Mouse (Mus musculus) intestine, embryonic 16.5 days (tissue): ENCODE results near the gene Sox8. TPM values are rescaled to one million over a fixed set of nuclear protein-coding genes. Genes with fewer than 3 reads are reported as not detected.
A peak's percentile ranks its signal among the peaks of the same experiment; 100 is the strongest.

Experiments used
- ATAC-seq: fragments of 200-750 bp; cut with Nextera tagmentation; 2 replicates; pipeline ENCODE4 v1.8.0; 2017; ENCODE audit warnings: moderate TSS enrichment, moderate library complexity
- H3K27ac ChIP-seq: fragments of 300-500 bp; sonication (generic); 2 replicates; pipeline ENCODE4 v1.5.1; 2014; ENCODE audit warnings: mild to moderate bottlenecking, low read length
- H3K27me3 ChIP-seq: fragments of 300-500 bp; sonication (generic); replicated peaks from 2 replicates; pipeline ENCODE4 v1.6.1; 2014; ENCODE audit warnings: low read length, control low read depth, mixed read lengths; ENCODE audit not compliant: control insufficient read depth, insufficient read depth
- H3K36me3 ChIP-seq: fragments of 300-500 bp; sonication (generic); 2 replicates; pipeline ENCODE4 v1.6.1; 2014; ENCODE audit warnings: low read length, control low read depth; ENCODE audit not compliant: control insufficient read depth, insufficient read depth
- H3K4me1 ChIP-seq: fragments of 300-500 bp; sonication (generic); 2 replicates; pipeline ENCODE4 v1.6.1; 2014; ENCODE audit warnings: low read length, control low read depth, mixed read lengths; ENCODE audit not compliant: control insufficient read depth, insufficient read depth
- H3K4me2 ChIP-seq: fragments of 300-500 bp; sonication (generic); 2 replicates; pipeline ENCODE4 v1.6.1; 2014; ENCODE audit warnings: low read depth, low read length, control low read depth
- H3K4me3 ChIP-seq: fragments of 300-500 bp; sonication (generic); 2 replicates; pipeline ENCODE4 v1.5.1; 2014; ENCODE audit warnings: mild to moderate bottlenecking, low read length
- H3K9ac ChIP-seq: fragments of 300-500 bp; sonication (generic); 2 replicates; pipeline ENCODE4 v1.6.1; 2014; ENCODE audit warnings: low read depth, low read length
- H3K9me3 ChIP-seq: fragments of 300-500 bp; sonication (generic); 2 replicates; pipeline ENCODE4 v1.6.1; 2016; ENCODE audit warnings: low read length, control low read depth; ENCODE audit not compliant: control insufficient read depth
- WGBS: fragments of 180-500 bp; shearing (Covaris S2); extraction: QIAGEN DNeasy Blood & Tissue Kit; methylation state at CpG from one replicate; pipeline ENCODE4 v1.1.7; 2014; 5-methylcytosine and 5-hydroxymethylcytosine counted together
- polyA plus RNA-seq: library from polyadenylated mRNA; unstranded; fragments of >200 nt; fragmentation: Nextera tagmentation; extraction: Ambion mirVana; gene quantifications from 2 replicates; pipeline ENCODE4 v1.2.1, GENCODE M21; 2015

Gene Sox8
- polyA plus RNA-seq, 1 experiment from 2014 or later = 3.6 TPM

GRCm38 (mm10) chr17:25608137-25608785 is 37.8 kb upstream of the Sox8 start:
- Histone ChIP-seq H3K4me1 (peaks cover 17% of the 10 kb centered on the region), H3K9me3 (no peaks in the 10 kb centered on the region), H3K27me3 (no peaks in the 10 kb centered on the region), H3K4me3 (no peak overlapping the region), H3K27ac (no peak overlapping the region), H3K9ac (no peak overlapping the region), H3K36me3 (no peaks in the 10 kb centered on the region), H3K4me2 (no peak overlapping the region)
- WGBS = 87% methylated on average over 11 of the region's 11 CpGs
- ATAC-seq = no peak

- 31% methylated on average over 5 of the region's 5 CpGs for WGBS
- no peak overlapping the region for H3K9ac ChIP-seq
These were observed 33.7 kb upstream of the Sox8 start for GRCm38 (mm10) chr17:25604234-25604633.

GRCm38 (mm10) chr17:25602366-25602765 is 31.9 kb upstream of the Sox8 start:
- 74% methylated on average over 8 of the region's 8 CpGs for WGBS
- no peak overlapping the region for H3K27ac ChIP-seq
- no peaks in the 10 kb centered on the region for H3K27me3 ChIP-seq
- no peak overlapping the region for H3K4me2 ChIP-seq
- no peaks in the 10 kb centered on the region for H3K36me3 ChIP-seq
- ATAC-seq = no peak
- H3K4me3 ChIP-seq = no peak overlapping the region
- no peak overlapping the region for H3K9ac ChIP-seq
- peaks cover 7% of the 10 kb centered on the region for H3K4me1 ChIP-seq
- H3K9me3 ChIP-seq = no peaks in the 10 kb centered on the region

More at GRCm38 (mm10) chr17:25604234-25604633, 33.7 kb upstream of the Sox8 start:
- no peaks in the 10 kb centered on the region for H3K36me3 ChIP-seq
- peak; percentile 45; the same call in 1 of the 2 replicates for ATAC-seq
- H3K9me3 ChIP-seq = no peaks in the 10 kb centered on the region
- peaks cover 7% of the 10 kb centered on the region for H3K4me1 ChIP-seq
- no peak overlapping the region for H3K4me2 ChIP-seq
- H3K4me3 ChIP-seq = no peak overlapping the region
- no peaks in the 10 kb centered on the region for H3K27me3 ChIP-seq
- H3K27ac ChIP-seq = no peak overlapping the region

DNA sequence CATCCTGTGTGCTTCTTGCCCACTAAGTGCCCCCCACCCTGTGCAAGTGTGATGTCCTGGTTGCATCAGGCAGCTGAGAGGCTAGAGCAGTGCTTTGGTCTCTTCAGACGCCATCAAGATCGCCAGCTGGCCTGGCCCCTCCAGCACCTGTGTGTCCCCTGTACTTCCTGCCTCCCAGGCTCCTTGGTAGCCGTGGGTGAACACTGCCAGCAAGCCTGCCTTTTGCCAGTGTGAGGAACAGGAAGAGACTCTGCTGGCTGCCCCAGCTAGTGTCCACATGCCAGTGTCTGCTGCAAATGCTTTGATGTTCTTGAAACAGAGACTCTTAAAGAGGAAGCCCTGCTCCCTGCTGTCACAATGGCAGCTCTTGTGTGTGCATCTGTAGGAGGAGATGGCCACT is 27.1 kb upstream of the Sox8 start:
- peaks cover 4% of the 10 kb centered on the region; the same call in 1 of the 2 replicates for H3K36me3 ChIP-seq
- H3K9me3 ChIP-seq = no peaks in the 10 kb centered on the region
- no peak overlapping the region for H3K4me3 ChIP-seq
- no peaks in the 10 kb centered on the region for H3K4me1 ChIP-seq
- H3K27me3 ChIP-seq = no peaks in the 10 kb centered on the region
- H3K4me2 ChIP-seq = no peak overlapping the region
- no peak for ATAC-seq
- H3K27ac ChIP-seq = no peak overlapping the region
- WGBS = 70% methylated on average over 3 of the region's 3 CpGs
- no peak overlapping the region for H3K9ac ChIP-seq

DNA sequence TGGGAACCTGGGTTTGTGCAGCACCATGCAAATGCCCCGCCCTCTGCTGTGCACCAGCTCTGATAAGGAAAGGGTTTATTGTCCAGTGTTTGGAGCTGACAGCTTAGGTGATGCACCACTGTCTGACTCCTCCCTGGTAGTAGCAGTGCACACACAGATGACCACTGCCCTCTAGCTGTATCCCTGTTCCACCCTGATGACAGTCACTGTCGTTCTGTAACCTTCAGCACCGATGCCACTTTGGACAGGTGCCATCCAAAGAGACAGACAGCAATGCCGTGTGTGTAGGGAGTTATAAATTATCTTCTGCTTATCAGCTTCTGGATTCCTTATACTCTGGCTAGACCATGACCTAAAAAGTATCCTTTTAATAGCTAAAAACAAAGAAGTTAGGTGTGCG is 25.0 kb upstream of the Sox8 start:
- peaks cover 11% of the 10 kb centered on the region for H3K36me3 ChIP-seq
- ATAC-seq = no peak
- H3K27me3 ChIP-seq = no peaks in the 10 kb centered on the region
- no peak overlapping the region for H3K27ac ChIP-seq
- 62% methylated on average over 5 of the region's 5 CpGs for WGBS
- no peak overlapping the region for H3K9ac ChIP-seq
- no peaks in the 10 kb centered on the region for H3K4me1 ChIP-seq
- H3K4me3 ChIP-seq = no peak overlapping the region
- no peaks in the 10 kb centered on the region for H3K9me3 ChIP-seq
- H3K4me2 ChIP-seq = no peak overlapping the region

- no peak overlapping the region for H3K27ac ChIP-seq
- no peaks in the 10 kb centered on the region for H3K27me3 ChIP-seq
- H3K4me3 ChIP-seq = no peak overlapping the region
- no peaks in the 10 kb centered on the region for H3K9me3 ChIP-seq
- no peaks in the 10 kb centered on the region for H3K4me1 ChIP-seq
- no peak for ATAC-seq
- peaks cover 17% of the 10 kb centered on the region for H3K36me3 ChIP-seq
- H3K9ac ChIP-seq = no peak overlapping the region
- 53% methylated on average over 22 of the region's 22 CpGs for WGBS
- H3K4me2 ChIP-seq = no peak overlapping the region
These were observed 23.1 kb upstream of the Sox8 start for GRCm38 (mm10) chr17:25593411-25594261.

- Histone ChIP-seq H3K27me3 (no peaks in the 10 kb centered on the region), H3K4me1 (no peaks in the 10 kb centered on the region), H3K36me3 (peaks cover 19% of the 10 kb centered on the region), H3K4me2 (no peak overlapping the region), H3K9ac (no peak overlapping the region), H3K4me3 (no peak overlapping the region), H3K27ac (no peak overlapping the region), H3K9me3 (no peaks in the 10 kb centered on the region)
- 94% methylated on average over 6 of the region's 6 CpGs for WGBS
- no peak for ATAC-seq
These were observed 21.9 kb upstream of the Sox8 start for GRCm38 (mm10) chr17:25592336-25592735.

GRCm38 (mm10) chr17:25590985-25591384 is 20.5 kb upstream of the Sox8 start:
- Histone ChIP-seq H3K4me2 (no peak overlapping the region), H3K27me3 (no peaks in the 10 kb centered on the region), H3K36me3 (peaks cover 19% of the 10 kb centered on the region; the same call in 1 of the 2 replicates), H3K4me3 (no peak overlapping the region), H3K9ac (no peak overlapping the region), H3K27ac (no peak overlapping the region), H3K9me3 (no peaks in the 10 kb centered on the region), H3K4me1 (no peaks in the 10 kb centered on the region)
- no peak for ATAC-seq
- WGBS = 84% methylated on average over 4 of the region's 4 CpGs

DNA sequence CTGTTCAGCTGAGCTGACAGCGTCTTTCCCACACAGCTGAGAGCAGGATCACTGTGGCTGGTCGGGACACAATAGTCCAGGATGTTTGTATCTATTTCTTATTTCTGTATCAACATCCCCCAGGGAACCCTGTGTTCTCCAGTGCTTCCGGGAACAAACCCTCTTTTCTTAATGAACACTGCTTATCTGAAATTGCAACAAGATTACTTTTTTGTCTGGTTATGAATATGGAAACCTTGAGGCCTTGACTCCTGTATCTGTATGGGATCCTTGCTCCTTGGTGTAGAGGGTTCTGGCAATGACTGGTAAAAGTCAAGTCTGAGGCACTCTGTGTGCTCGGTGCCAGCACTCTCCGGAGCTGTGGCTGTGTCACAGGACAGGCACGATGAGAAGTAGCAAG is 19.6 kb upstream of the Sox8 start:
- no peak for ATAC-seq
- 92% methylated on average over 6 of the region's 6 CpGs for WGBS
- no peaks in the 10 kb centered on the region for H3K9me3 ChIP-seq
- H3K36me3 ChIP-seq = peaks cover 19% of the 10 kb centered on the region; the same call in 1 of the 2 replicates
- H3K4me3 ChIP-seq = no peak overlapping the region
- H3K4me1 ChIP-seq = no peaks in the 10 kb centered on the region
- no peaks in the 10 kb centered on the region for H3K27me3 ChIP-seq
- no peak overlapping the region for H3K4me2 ChIP-seq
- no peak overlapping the region for H3K9ac ChIP-seq
- H3K27ac ChIP-seq = no peak overlapping the region
